ENCODE assay signal across 8 mouse cellular contexts in genomic region chr3:37748002-37748733, GRCm38 (mm10). TPM values are rescaled to one million over a fixed set of nuclear protein-coding genes. Genes with fewer than 3 reads are reported as not detected.
A peak's percentile ranks its signal among the peaks of the same experiment; 100 is the strongest.
DNase-seq lines count a peak whose midpoint lies in the region; ATAC-seq lines count a peak whose summit lies in the region.

No protein-coding gene starts in this region.

- H3K4me1 ChIP-seq in embryonic facial prominence, embryonic 10.5 days, result peaks cover 9% of the 10 kb centered on the region; the same call in 1 of the 2 replicates
- no peaks in the 10 kb centered on the region for H3K4me1 ChIP-seq in hindbrain, embryonic 14.5 days (replicated peaks; ENCODE audit: control insufficient read depth, insufficient read depth, low read length)

- 78% methylated on average over 16 of the region's 16 CpGs for WGBS in embryonic facial prominence, embryonic 10.5 days
- WGBS in hindbrain, embryonic 14.5 days, result 81% methylated on average over 16 of the region's 16 CpGs

- H3K4me3 ChIP-seq in embryonic facial prominence, embryonic 10.5 days, result no peak overlapping the region
- no peak overlapping the region for H3K4me3 ChIP-seq in hindbrain, embryonic 14.5 days (replicated peaks; ENCODE audit: low read length)

- peak overlapping the region; percentile 40; the same call in 1 of the 2 replicates for H3K27ac ChIP-seq in embryonic facial prominence, embryonic 10.5 days (replicated peaks)
- no peak overlapping the region for H3K27ac ChIP-seq in hindbrain, embryonic 14.5 days

- intact Hi-C loops in gastrocnemius, postnatal 14 days (cut with DNase I; ENCODE audit: low total_unique reads), result no loop called here

- H3K4me2 ChIP-seq in hindbrain, embryonic 14.5 days (replicated peaks), result no peak overlapping the region

- no peaks in the 10 kb centered on the region for H3K27me3 ChIP-seq in embryonic facial prominence, embryonic 10.5 days (replicated peaks; ENCODE audit: low read depth, poor library complexity, severe bottlenecking)
- no peaks in the 10 kb centered on the region for H3K27me3 ChIP-seq in hindbrain, embryonic 14.5 days (ENCODE audit: control insufficient read depth, insufficient read depth, low read length)

- H3K9ac ChIP-seq in hindbrain, embryonic 14.5 days, result no peak overlapping the region

- no peaks in the 10 kb centered on the region for H3K9me3 ChIP-seq in embryonic facial prominence, embryonic 10.5 days
- no peaks in the 10 kb centered on the region for H3K9me3 ChIP-seq in hindbrain, embryonic 14.5 days (ENCODE audit: control insufficient read depth, low read length)

- peak; percentile 44 for DNase-seq in layer of hippocampus, adult 11-12 months (ENCODE audit: low spot score)
- DNase-seq in layer of hippocampus, postnatal 25 days (ENCODE audit: extremely low spot score in 1 of 2, low spot score in 1 of 2), result no peak
- DNase-seq in embryonic facial prominence, embryonic 10.5 days (ENCODE audit: low spot score), result no peak
- peak; percentile 52 to 76 for DNase-seq in kidney, postnatal 25 days
- DNase-seq in gastrocnemius, postnatal 14 days, result no peak
- DNase-seq in hindbrain, embryonic 14.5 days (ENCODE audit: low spot score), result no peak

- no peaks in the 10 kb centered on the region for H3K36me3 ChIP-seq in embryonic facial prominence, embryonic 10.5 days (replicated peaks)
- H3K36me3 ChIP-seq in hindbrain, embryonic 14.5 days (replicated peaks; ENCODE audit: control insufficient read depth, insufficient read depth), result no peaks in the 10 kb centered on the region

- ATAC-seq in megakaryocyte progenitor cell, adult 5-6 weeks (replicated peaks; ENCODE audit: poor library complexity), result peak; percentile 93
- no peak for ATAC-seq in cerebellum, adult (ENCODE audit: insufficient number of reproducible peaks, low FRiP score, low TSS enrichment)
- ATAC-seq in hindbrain, embryonic 14.5 days (ENCODE audit: low FRiP score), result no peak

RNA-seq across cellular contexts. Expression of gene Gm5148, which starts 23.9 kb away (rescaled TPM):
- 1 to 10 TPM; 3.6 to 4.5 TPM for total RNA-seq in layer of hippocampus, postnatal 25 days (2021)
- 3.1 and 4.1 TPM in 2 replicates for polyA plus RNA-seq in embryonic facial prominence, embryonic 10.5 days (2016; fragmentation: Nextera tagmentation; extraction: Ambion mirVana)
- total RNA-seq in megakaryocyte progenitor cell, adult 5-6 weeks (2015), result 0.39 and 0.52 TPM in 2 replicates
- total RNA-seq in megakaryocyte progenitor cell, adult 5-6 weeks (2017), result 20.9 and 25.2 TPM in 2 replicates
- under 1 TPM in 1 of 2 experiments, not detected in 1; 0.27 TPM for total RNA-seq in gastrocnemius, postnatal 14 days (2021)
- polyA plus RNA-seq in hindbrain, embryonic 14.5 days (2014; fragmentation: Nextera tagmentation; extraction: Ambion mirVana), result 13.3 and 17.0 TPM in 2 replicates

Comparison
In these comparisons a context has a peak if more than half of its experiments do, and no peak if none do; other contexts are left out.
1. DNase-seq: peak in layer of hippocampus, adult 11-12 months (single experiment) and kidney, postnatal 25 days (2 of 2); none in layer of hippocampus, postnatal 25 days (0 of 2), embryonic facial prominence, embryonic 10.5 days (single experiment), gastrocnemius, postnatal 14 days (single experiment) and hindbrain, embryonic 14.5 days (single experiment).